Comparison of ENCODE assay signal across 31 mouse cellular contexts in the genomic region with DNA sequence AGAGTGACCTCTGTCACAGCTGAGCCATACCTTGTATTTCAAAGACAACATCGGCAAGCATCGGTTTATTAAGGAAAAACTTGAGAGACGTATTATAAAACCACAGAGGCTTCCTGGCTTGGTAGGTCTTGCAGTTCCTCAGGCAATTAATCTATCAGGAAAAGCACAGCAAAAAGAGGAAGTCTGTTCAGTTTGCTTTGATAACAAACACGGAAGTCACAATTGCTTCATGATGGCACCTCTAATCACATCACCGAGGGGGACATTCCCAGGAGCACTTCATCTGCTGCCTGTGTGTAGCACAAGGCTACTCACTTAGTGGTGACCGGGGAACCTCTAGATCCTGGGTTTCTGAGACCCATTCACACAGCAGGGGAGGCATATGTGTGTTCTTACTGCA. TPM values are rescaled to one million over a fixed set of nuclear protein-coding genes. Genes with fewer than 3 reads are reported as not detected.
DNase-seq lines count a peak whose midpoint lies in the region; ATAC-seq lines count a peak whose summit lies in the region.
"Had no signal": no experiment of that assay in that cellular context is flagged by ENCODE, and none has a peak within 500 bp of the region (broad histone marks: within the 10 kb centered on the region; RNA-seq: fewer than 3 reads in every experiment).

No protein-coding gene starts in this region.

- peaks cover 40% of the 10 kb centered on the region for H3K36me3 ChIP-seq in heart, embryonic 10.5 days

- H3K4me3 ChIP-seq in heart, embryonic 10.5 days, result no peak overlapping the region
- H3K4me3 ChIP-seq: embryonic facial prominence, embryonic 12.5 days; forebrain, embryonic 10.5 days; forebrain, embryonic 15.5 days; heart, adult 2 months; heart, embryonic 13.5 days; hindbrain, embryonic 10.5 days; hindbrain, embryonic 15.5 days; kidney, embryonic 15.5 days had no signal

- H3K9me3 ChIP-seq in heart, embryonic 10.5 days, result no peaks in the 10 kb centered on the region
- H3K9me3 ChIP-seq: embryonic facial prominence, embryonic 12.5 days; forebrain, embryonic 10.5 days; forebrain, embryonic 15.5 days; heart, embryonic 13.5 days; hindbrain, embryonic 10.5 days; hindbrain, embryonic 15.5 days; kidney, embryonic 15.5 days had no signal

- peak; percentile 97 for ATAC-seq in common myeloid progenitor, adult 5-6 weeks (replicated peaks; ENCODE audit: low read depth, poor library complexity, severe bottlenecking)
- peak; percentile 65 for ATAC-seq in megakaryocyte-erythroid progenitor cell, adult 5-6 weeks (replicated peaks; ENCODE audit: low FRiP score, low TSS enrichment, poor library complexity, severe bottlenecking)
- ATAC-seq: forebrain, embryonic 15.5 days; lung, postnatal 0 days; midbrain, embryonic 16.5 days had no signal

- peak; percentile 77 for DNase-seq in heart, adult 11 months
- no peak for DNase-seq in heart, embryonic 10.5 days (ENCODE audit: low spot score)
- peak; percentile 84 for DNase-seq in 416B (ENCODE audit: low read depth)
- no peak for DNase-seq in Muller cell, postnatal 12 days (ENCODE audit: inconsistent ontology term)
- DNase-seq in left cerebral cortex, postnatal 4 days, result no peak
- no peak for DNase-seq in cerebellum, postnatal 14 days
- DNase-seq: adrenal gland, postnatal 10 days; cerebellum, postnatal 10 days; embryo, embryonic 11 days; gastrocnemius, postnatal 25 days; heart, adult 2 months; heart, postnatal 10 days; kidney, adult 18-20 months; kidney, postnatal 25 days; lung, adult 18-20 months; right cerebral cortex, adult 18-20 months; spleen, adult 18-20 months; thymus, adult 2 months; thymus, postnatal 36 days had no signal

- no peaks in the 10 kb centered on the region for H3K4me1 ChIP-seq in heart, embryonic 10.5 days
- H3K4me1 ChIP-seq: embryonic facial prominence, embryonic 12.5 days; forebrain, embryonic 10.5 days; forebrain, embryonic 15.5 days; heart, embryonic 13.5 days; hindbrain, embryonic 10.5 days; hindbrain, embryonic 15.5 days; kidney, embryonic 15.5 days had no signal

- H3K27me3 ChIP-seq in heart, embryonic 10.5 days (ENCODE audit: insufficient read depth, poor library complexity, severe bottlenecking), result no peaks in the 10 kb centered on the region
- H3K27me3 ChIP-seq: embryonic facial prominence, embryonic 12.5 days; forebrain, embryonic 15.5 days; heart, embryonic 13.5 days; hindbrain, embryonic 15.5 days; kidney, embryonic 15.5 days had no signal

- H3K27ac ChIP-seq in heart, embryonic 10.5 days, result no peak overlapping the region
- H3K27ac ChIP-seq: embryonic facial prominence, embryonic 12.5 days; forebrain, embryonic 10.5 days; forebrain, embryonic 15.5 days; heart, adult 2 months; heart, embryonic 13.5 days; hindbrain, embryonic 10.5 days; hindbrain, embryonic 15.5 days; kidney, embryonic 15.5 days; macrophage had no signal

- 75% methylated on average over 6 of the region's 6 CpGs for WGBS in heart, embryonic 10.5 days

- intact Hi-C loops in left cerebral cortex, postnatal 4 days (cut with DNase I), result no loop called here

RNA-seq across cellular contexts. Expression of a gene that starts 50.8 kb away (rescaled TPM):
- polyA plus RNA-seq in heart, embryonic 10.5 days (2016; fragmentation: Nextera tagmentation; extraction: Ambion mirVana), result 21.7 and 27.4 TPM in 2 replicates
- 11.6 and 33.7 TPM in 2 replicates for total RNA-seq in common myeloid progenitor, adult 5-6 weeks (2017)
- total RNA-seq in megakaryocyte-erythroid progenitor cell, adult 5-6 weeks (2014; fragmentation: Nextera tagmentation), result 5.3 and 5.4 TPM in 2 replicates
- total RNA-seq in megakaryocyte-erythroid progenitor cell, adult 5-6 weeks (2017), result 4.3 and 16.0 TPM in 2 replicates
- total RNA-seq in left cerebral cortex, postnatal 4 days (2021), result 10 to 100 TPM; 29.7 to 33.7 TPM

RNA-seq across cellular contexts. Expression of a gene that starts 53.2 kb away (rescaled TPM):
- 50.6 and 74.5 TPM in 2 replicates for polyA plus RNA-seq in heart, embryonic 10.5 days (2016; fragmentation: Nextera tagmentation; extraction: Ambion mirVana)
- total RNA-seq in common myeloid progenitor, adult 5-6 weeks (2017), result 45.2 and 62.7 TPM in 2 replicates
- total RNA-seq in megakaryocyte-erythroid progenitor cell, adult 5-6 weeks (2014; fragmentation: Nextera tagmentation), result 30.8 and 54.1 TPM in 2 replicates
- 29.4 and 43.8 TPM in 2 replicates for total RNA-seq in megakaryocyte-erythroid progenitor cell, adult 5-6 weeks (2017)
- total RNA-seq in left cerebral cortex, postnatal 4 days (2021), result 10 to 100 TPM; 35.0 to 36.1 TPM

Comparison
In these comparisons a context has a peak if more than half of its experiments do, and no peak if none do; other contexts are left out.
1. DNase-seq: peak in heart, adult 11 months (single experiment) and 416B (single experiment); none in heart, embryonic 10.5 days (single experiment), Muller cell, postnatal 12 days (single experiment), left cerebral cortex, postnatal 4 days (single experiment) and cerebellum, postnatal 14 days (0 of 2).